Mouse (Mus musculus) ES-E14 (cell line): ENCODE results near the gene Rexo2.
"Not testable (repeated sequence)": the region's sequence is repeated elsewhere in the genome, so short reads cannot be mapped to it uniquely, and the experiment has no call there.

Source experiments
- HCFC1 ChIP-seq: IDR thresholded peaks from 2 replicates; pipeline ENCODE4 v1.6.1; 2012; ENCODE audit warnings: low read length, inconsistent platforms, borderline replicate concordance; ENCODE audit not compliant: insufficient read depth
- MAFK ChIP-seq: IDR thresholded peaks from 2 replicates; pipeline ENCODE4 v1.6.1; 2014; ENCODE audit warnings: mild to moderate bottlenecking, low read depth, low read length, inconsistent platforms; ENCODE audit not compliant: insufficient read depth
- ZC3H11A ChIP-seq: IDR thresholded peaks from 2 replicates; pipeline ENCODE4 v1.6.1; 2012; ENCODE audit warnings: low read depth, mild to moderate bottlenecking, inconsistent platforms, low read length, borderline replicate concordance
- ZNF384 ChIP-seq: IDR thresholded peaks from 2 replicates; pipeline ENCODE4 v1.6.1; 2012; ENCODE audit warnings: low read depth, low read length, inconsistent platforms

DNA sequence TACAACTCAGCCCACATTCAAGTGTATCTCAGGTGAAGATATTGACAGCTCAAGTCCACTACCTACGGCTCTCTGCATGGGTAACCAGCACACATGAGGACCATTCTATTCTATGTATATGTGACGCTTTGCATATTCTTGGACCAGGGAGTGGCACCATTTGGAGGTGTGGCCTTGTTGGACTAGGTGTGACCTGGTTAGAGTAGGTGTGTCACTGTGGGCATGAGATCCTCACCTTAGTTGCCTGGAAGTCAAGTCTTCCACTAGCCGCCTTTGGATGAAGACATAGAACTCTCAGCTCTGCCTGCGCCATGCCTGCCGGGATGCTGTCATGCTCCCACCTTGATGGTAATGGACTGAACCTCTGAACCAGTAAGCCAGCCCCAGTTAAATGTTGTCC, 13.0 kb downstream of the Rexo2 start:
- TF ChIP-seq MAFK, ZNF384, ZC3H11A, HCFC1: not testable (repeated sequence)
